ENCODE assay signal across 27 mouse cellular contexts in the genomic region with DNA sequence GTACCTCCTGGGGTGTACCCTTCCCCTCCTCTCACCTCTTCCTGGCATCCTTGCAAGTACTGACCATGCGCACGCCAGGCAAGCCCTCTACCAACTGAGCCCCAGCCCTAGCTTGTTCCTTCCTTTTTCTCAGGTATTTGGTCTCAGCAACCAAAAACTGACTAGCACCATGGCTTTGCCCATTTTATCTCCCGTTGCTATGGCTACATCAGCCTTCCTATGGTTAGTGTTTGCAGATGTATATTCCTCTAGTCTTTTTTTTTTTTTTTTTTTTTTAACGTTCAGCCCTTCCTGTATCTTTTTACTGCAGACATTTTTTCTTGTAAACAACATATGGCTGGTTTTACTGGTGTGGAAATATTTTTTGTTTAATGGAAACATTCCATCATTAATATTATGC. TPM values are rescaled to one million over a fixed set of nuclear protein-coding genes. Genes with fewer than 3 reads are reported as not detected.
DNase-seq lines count a peak whose midpoint lies in the region; ATAC-seq and TF ChIP-seq lines count a peak whose summit lies in the region.
"Had no signal": no experiment of that assay in that cellular context is flagged by ENCODE, and none has a peak within 500 bp of the region (broad histone marks: within the 10 kb centered on the region; RNA-seq: fewer than 3 reads in every experiment).

No protein-coding gene starts in this region.

- no peak for TF ChIP-seq CTCF in MEL (IDR thresholded peaks at IDR 0.05 in 2 of 3, conservative IDR thresholded peaks at IDR 0.05 in 1 of 3; ENCODE audit: control insufficient read depth in 1 of 3, insufficient read depth in 1 of 3, low read depth in 2 of 3, low read length in 3 of 3, poor library complexity in 1 of 3, severe bottlenecking in 1 of 3)

- peak overlapping the region; percentile 50; the same call in 1 of the 2 replicates for H3K27ac ChIP-seq in midbrain, embryonic 16.5 days (ENCODE audit: low read length)
- H3K27ac ChIP-seq in midbrain, embryonic 14.5 days (replicated peaks; ENCODE audit: low read depth, low read length): no peak overlapping the region
- no peak overlapping the region for H3K27ac ChIP-seq in MEL (ENCODE audit: control insufficient read depth, low read depth, low read length)
- H3K27ac ChIP-seq: embryonic facial prominence, embryonic 12.5 days; embryonic facial prominence, embryonic 15.5 days; heart, adult 2 months; heart, embryonic 10.5 days; heart, embryonic 13.5 days; hindbrain, embryonic 14.5 days had no signal

- WGBS in midbrain, embryonic 16.5 days: 76% methylated on average over 4 of the region's 4 CpGs
- 85% methylated on average over 4 of the region's 4 CpGs for WGBS in midbrain, embryonic 14.5 days

- ATAC-seq in frontal cortex, adult (ENCODE audit: low TSS enrichment): peak; percentile 31; the same call in 1 of the 2 replicates
- ATAC-seq in midbrain, embryonic 16.5 days: no peak
- ATAC-seq in midbrain, embryonic 14.5 days (ENCODE audit: low FRiP score, low TSS enrichment): no peak
- ATAC-seq in common myeloid progenitor, adult 5-6 weeks (replicated peaks; ENCODE audit: low read depth, poor library complexity, severe bottlenecking): 0 out of 2 replicates have a peak, but pooled peaks have one; percentile 42
- ATAC-seq: forebrain, embryonic 14.5 days; forebrain, postnatal 0 days had no signal

- H3K79me2 ChIP-seq in MEL (ENCODE audit: control insufficient read depth, insufficient read depth, low read length, poor library complexity): no peaks in the 10 kb centered on the region

- no peaks in the 10 kb centered on the region for H3K36me3 ChIP-seq in midbrain, embryonic 16.5 days (ENCODE audit: control insufficient read depth, insufficient read depth, low read length)
- H3K36me3 ChIP-seq in midbrain, embryonic 14.5 days (ENCODE audit: control insufficient read depth, insufficient read depth, low read length): no peaks in the 10 kb centered on the region
- H3K36me3 ChIP-seq in MEL (ENCODE audit: control insufficient read depth in 1 of 2, insufficient read depth in 2 of 2, low read length in 2 of 2): peaks cover 0 to 3% of the 10 kb centered on the region in 2 experiments; a peak in 1 of 4 replicates
- H3K36me3 ChIP-seq: embryonic facial prominence, embryonic 12.5 days; embryonic facial prominence, embryonic 15.5 days; heart, embryonic 10.5 days; heart, embryonic 13.5 days had no signal

- H3K9ac ChIP-seq in midbrain, embryonic 16.5 days (ENCODE audit: low read depth, low read length): no peak overlapping the region
- H3K9ac ChIP-seq in midbrain, embryonic 14.5 days (replicated peaks; ENCODE audit: low read length): no peak overlapping the region
- no peak overlapping the region for H3K9ac ChIP-seq in MEL (ENCODE audit: control insufficient read depth, low read depth, low read length, poor library complexity, severe bottlenecking)
- H3K9ac ChIP-seq: embryonic facial prominence, embryonic 12.5 days; embryonic facial prominence, embryonic 15.5 days; forebrain, postnatal 0 days; heart, embryonic 13.5 days; hindbrain, embryonic 14.5 days had no signal

- TF ChIP-seq RAD21 in MEL (IDR thresholded peaks at IDR 0.05; ENCODE audit: low read depth, low read length): no peak

- no peak for TF ChIP-seq POLR2A in MEL (IDR thresholded peaks at IDR 0.05; ENCODE audit: control insufficient read depth in 1 of 2, insufficient read depth in 1 of 2, low read depth in 1 of 2, low read length in 2 of 2, poor library complexity in 1 of 2)

- H3K4me1 ChIP-seq in midbrain, embryonic 16.5 days (ENCODE audit: control insufficient read depth, insufficient read depth, low read length): no peaks in the 10 kb centered on the region
- H3K4me1 ChIP-seq in midbrain, embryonic 14.5 days (ENCODE audit: control insufficient read depth, insufficient read depth, low read length): no peaks in the 10 kb centered on the region
- H3K4me1 ChIP-seq in MEL (ENCODE audit: control insufficient read depth in 1 of 2, insufficient read depth in 2 of 2, low read length in 2 of 2): peaks cover 8 to 9% of the 10 kb centered on the region in 2 experiments
- H3K4me1 ChIP-seq: embryonic facial prominence, embryonic 12.5 days; embryonic facial prominence, embryonic 15.5 days; heart, embryonic 10.5 days; heart, embryonic 13.5 days had no signal

- no peak for DNase-seq in frontal cortex, postnatal 14 days (ENCODE audit: low spot score in 2 of 2)
- no peak for DNase-seq in midbrain, embryonic 14.5 days
- DNase-seq in MEL (ENCODE audit: low read depth, low spot score): peak; percentile 81
- DNase-seq in kidney, adult 11 months: no peak
- DNase-seq in embryo, embryonic 10 days (ENCODE audit: low spot score): no peak
- DNase-seq: adrenal gland, adult 2 months; adrenal gland, postnatal 14 days; cerebellum, adult 11-12 months; cerebellum, adult 8-10 months; cerebellum, postnatal 10 days; cerebellum, postnatal 36 days; forebrain, postnatal 0 days; gastrocnemius, postnatal 10 days; gastrocnemius, postnatal 36 days; heart, adult 2 months; heart, postnatal 14 days; heart, postnatal 4 days had no signal

- H3K4me2 ChIP-seq in midbrain, embryonic 16.5 days (ENCODE audit: low read length): no peak overlapping the region
- no peak overlapping the region for H3K4me2 ChIP-seq in midbrain, embryonic 14.5 days (ENCODE audit: low read length)
- H3K4me2 ChIP-seq: embryonic facial prominence, embryonic 12.5 days; embryonic facial prominence, embryonic 15.5 days; heart, embryonic 13.5 days; hindbrain, embryonic 14.5 days had no signal

- H3K9me3 ChIP-seq in midbrain, embryonic 16.5 days (replicated peaks; ENCODE audit: control insufficient read depth, low read length, poor library complexity, severe bottlenecking): no peaks in the 10 kb centered on the region
- no peaks in the 10 kb centered on the region for H3K9me3 ChIP-seq in midbrain, embryonic 14.5 days (ENCODE audit: control insufficient read depth, low read length)
- H3K9me3 ChIP-seq in MEL (replicated peaks; ENCODE audit: insufficient read depth, low read length): no peaks in the 10 kb centered on the region
- H3K9me3 ChIP-seq: embryonic facial prominence, embryonic 12.5 days; embryonic facial prominence, embryonic 15.5 days; heart, embryonic 10.5 days; heart, embryonic 13.5 days had no signal

- H3K4me3 ChIP-seq in midbrain, embryonic 16.5 days (ENCODE audit: low read depth, low read length): no peak overlapping the region
- H3K4me3 ChIP-seq in midbrain, embryonic 14.5 days (replicated peaks; ENCODE audit: low read depth, low read length): no peak overlapping the region
- no peak overlapping the region for H3K4me3 ChIP-seq in MEL (ENCODE audit: control insufficient read depth in 1 of 2, insufficient read depth in 1 of 2, low read depth in 2 of 2, low read length in 2 of 2)
- H3K4me3 ChIP-seq: embryonic facial prominence, embryonic 12.5 days; embryonic facial prominence, embryonic 15.5 days; heart, adult 2 months; heart, embryonic 10.5 days; heart, embryonic 13.5 days had no signal

- no peak for TF ChIP-seq EP300 in MEL (IDR thresholded peaks at IDR 0.05; ENCODE audit: low read depth in 1 of 2, low read length in 2 of 2)

- H3K27me3 ChIP-seq in midbrain, embryonic 16.5 days (ENCODE audit: control insufficient read depth, insufficient read depth, low read depth, low read length): no peaks in the 10 kb centered on the region
- H3K27me3 ChIP-seq in midbrain, embryonic 14.5 days (ENCODE audit: control insufficient read depth, insufficient read depth, low read length): no peaks in the 10 kb centered on the region
- H3K27me3 ChIP-seq in MEL (ENCODE audit: control insufficient read depth in 1 of 2, insufficient read depth in 2 of 2, low read length in 2 of 2): no peaks in the 10 kb centered on the region
- H3K27me3 ChIP-seq: embryonic facial prominence, embryonic 12.5 days; embryonic facial prominence, embryonic 15.5 days; heart, embryonic 13.5 days had no signal

TF ChIP-seq in MEL, 35 proteins besides CTCF, POLR2A, EP300 and RAD21:
- TF ChIP-seq TBP (IDR thresholded peaks at IDR 0.05; ENCODE audit: low read depth, low read length) (no peak), GATA1 (IDR thresholded peaks at IDR 0.05; ENCODE audit: low read depth, low read length) (peak; percentile 37; the same call in 1 of the 2 replicates), ZNF384 (IDR thresholded peaks at IDR 0.05; ENCODE audit: low read depth, low read length) (peak; percentile 98), RCOR1 (IDR thresholded peaks at IDR 0.05; ENCODE audit: low read depth, low read length) (no peak), MAX (IDR thresholded peaks at IDR 0.05; ENCODE audit: low read length) (no peak), MAFK (IDR thresholded peaks at IDR 0.05; ENCODE audit: borderline replicate concordance, low read depth, low read length) (no peak), ELF1 (IDR thresholded peaks at IDR 0.05; ENCODE audit: low read depth, low read length) (peak; percentile 48; the same call in 1 of the 2 replicates)

RNA-seq across cellular contexts. Expression of gene Cspg5, which starts 29.9 kb away (rescaled TPM):
- 180 and 230 TPM in 2 replicates for polyA plus RNA-seq in midbrain, embryonic 16.5 days (2015; fragmentation: Nextera tagmentation; extraction: Ambion mirVana)
- polyA plus RNA-seq in midbrain, embryonic 14.5 days (2014; fragmentation: Nextera tagmentation; extraction: Ambion mirVana): 105 and 178 TPM in 2 replicates
- 0.49 and 0.65 TPM in 2 replicates for total RNA-seq in MEL (2012; rRNA removed)
- polyA plus RNA-seq in MEL (2012; ENCODE audit: insufficient read depth in 1 of 2, insufficient read length in 2 of 2, low read depth in 1 of 2, low replicate concordance in 2 of 2, missing spikeins in 1 of 2): 1 to 10 TPM in 1 of 2 experiments, not detected in 1; 1.0 TPM
- 0.58 and 1.6 TPM in 2 replicates for total RNA-seq in common myeloid progenitor, adult 5-6 weeks (2017)
- total RNA-seq: granulocyte monocyte progenitor cell, adult 5-6 weeks had no signal

RNA-seq across cellular contexts. Expression of gene Elp6, which starts 31.5 kb away (rescaled TPM):
- polyA plus RNA-seq in midbrain, embryonic 16.5 days (2015; fragmentation: Nextera tagmentation; extraction: Ambion mirVana): 39.4 and 41.0 TPM in 2 replicates
- polyA plus RNA-seq in midbrain, embryonic 14.5 days (2014; fragmentation: Nextera tagmentation; extraction: Ambion mirVana): 43.4 and 43.5 TPM in 2 replicates
- 32.6 and 34.6 TPM in 2 replicates for total RNA-seq in MEL (2012; rRNA removed)
- polyA plus RNA-seq in MEL (2012; ENCODE audit: insufficient read depth in 1 of 2, insufficient read length in 2 of 2, low read depth in 1 of 2, low replicate concordance in 2 of 2, missing spikeins in 1 of 2): 10 to 100 TPM in 1 of 2 experiments, not detected in 1; 29.6 TPM
- 3.8 and 6.4 TPM in 2 replicates for total RNA-seq in common myeloid progenitor, adult 5-6 weeks (2017)

RNA-seq across cellular contexts. Expression of gene Scap, which starts 59.6 kb away (rescaled TPM):
- polyA plus RNA-seq in midbrain, embryonic 16.5 days (2015; fragmentation: Nextera tagmentation; extraction: Ambion mirVana): 57.4 and 64.5 TPM in 2 replicates
- 50.5 and 52.4 TPM in 2 replicates for polyA plus RNA-seq in midbrain, embryonic 14.5 days (2014; fragmentation: Nextera tagmentation; extraction: Ambion mirVana)
- total RNA-seq in MEL (2012; rRNA removed): 59.0 and 59.4 TPM in 2 replicates
- 10 to 100 TPM in 1 of 2 experiments, not detected in 1; 88.8 TPM for polyA plus RNA-seq in MEL (2012; ENCODE audit: insufficient read depth in 1 of 2, insufficient read length in 2 of 2, low read depth in 1 of 2, low replicate concordance in 2 of 2, missing spikeins in 1 of 2)
- total RNA-seq in common myeloid progenitor, adult 5-6 weeks (2017): 23.6 and 27.4 TPM in 2 replicates

Comparison
In these comparisons a context has a peak if more than half of its experiments do, and no peak if none do; other contexts are left out.
1. ATAC-seq: peak in frontal cortex, adult (single experiment) and common myeloid progenitor, adult 5-6 weeks (single experiment); none in midbrain, embryonic 16.5 days (single experiment) and midbrain, embryonic 14.5 days (single experiment).
2. RNA of gene Cspg5, which starts 29.9 kb away (polyA plus RNA-seq): 180 to 230 TPM in midbrain, embryonic 16.5 days and 105 to 178 TPM in midbrain, embryonic 14.5 days; 1.0 TPM in MEL; every median in the first group is over 10 times any median in the second.